Mouse (Mus musculus) heart, embryonic 11.5 days (tissue): ENCODE data around the gene Banf2. TPM values are rescaled to one million over a fixed set of nuclear protein-coding genes. Genes with fewer than 3 reads are reported as not detected.

ENCODE experiments used
- ATAC-seq: fragments of 200-750 bp; cut with Nextera tagmentation; replicated peaks from 2 replicates; pipeline ENCODE4 v1.8.0; 2017; ENCODE audit warnings: moderate library complexity; ENCODE audit not compliant: insufficient number of reproducible peaks, low FRiP score, low TSS enrichment
- H3K27ac ChIP-seq: fragments of 300-500 bp; sonication (generic); 2 replicates; pipeline ENCODE4 v1.5.1; 2014; ENCODE audit warnings: mild to moderate bottlenecking, low read depth, low read length
- H3K27me3 ChIP-seq: fragments of 300-500 bp; sonication (generic); 2 replicates; pipeline ENCODE4 v1.6.1; 2014; ENCODE audit warnings: mild to moderate bottlenecking, low read length, mixed read lengths; ENCODE audit not compliant: control insufficient read depth, insufficient read depth
- H3K36me3 ChIP-seq: fragments of 300-500 bp; sonication (generic); 2 replicates; pipeline ENCODE4 v1.6.1; 2014; ENCODE audit warnings: mild to moderate bottlenecking, low read length, moderate library complexity, mixed read lengths; ENCODE audit not compliant: control insufficient read depth, insufficient read depth
- H3K4me1 ChIP-seq: fragments of 300-500 bp; sonication (generic); 2 replicates; pipeline ENCODE4 v1.6.1; 2014; ENCODE audit warnings: low read length; ENCODE audit not compliant: control insufficient read depth, insufficient read depth
- H3K4me2 ChIP-seq: fragments of 300-500 bp; sonication (generic); 2 replicates; pipeline ENCODE4 v1.6.1; 2014; ENCODE audit warnings: mild to moderate bottlenecking, moderate library complexity
- H3K4me3 ChIP-seq: fragments of 300-500 bp; sonication (generic); 2 replicates; pipeline ENCODE4 v1.5.1; 2014; ENCODE audit warnings: low read depth, low read length
- H3K9ac ChIP-seq: fragments of 300-500 bp; sonication (generic); 2 replicates; pipeline ENCODE4 v1.6.1; 2014; ENCODE audit warnings: mild to moderate bottlenecking, low read depth, low read length, moderate library complexity
- H3K9me3 ChIP-seq: fragments of 300-500 bp; sonication (generic); replicated peaks from 2 replicates; pipeline ENCODE4 v1.6.1; 2016; ENCODE audit warnings: low read length; ENCODE audit not compliant: control insufficient read depth
- WGBS: fragments of 180-500 bp; shearing (Covaris S2); extraction: QIAGEN DNeasy Blood & Tissue Kit; methylation state at CpG from one replicate; pipeline ENCODE4 v1.1.7; 2014; ENCODE audit not compliant: insufficient replicate concordance; 5-methylcytosine and 5-hydroxymethylcytosine counted together
- polyA plus RNA-seq: library from polyadenylated mRNA; unstranded; fragments of >200 nt; fragmentation: Nextera tagmentation; extraction: Ambion mirVana; gene quantifications from 2 replicates; pipeline ENCODE4 v1.2.1, GENCODE M21; 2014

Gene Banf2
- polyA plus RNA-seq, 1 experiment from 2014 or later = not detected

GRCm38 (mm10) chr2:144045756-144046560 is 13.1 kb downstream of the Banf2 start:
- ATAC-seq = no peak
- H3K36me3 ChIP-seq = no peaks in the 10 kb centered on the region
- H3K27me3 ChIP-seq = no peaks in the 10 kb centered on the region
- no peak overlapping the region for H3K4me3 ChIP-seq
- H3K9ac ChIP-seq = no peak overlapping the region
- no peak overlapping the region for H3K4me2 ChIP-seq
- H3K9me3 ChIP-seq = peaks cover 6% of the 10 kb centered on the region; the same call in 1 of the 2 replicates
- no peak overlapping the region for H3K27ac ChIP-seq
- H3K4me1 ChIP-seq = no peaks in the 10 kb centered on the region
- WGBS = 67% methylated on average over 5 of the region's 5 CpGs

GRCm38 (mm10) chr2:144046916-144047315 is 14.1 kb downstream of the Banf2 start:
- 60% methylated on average over 11 of the region's 11 CpGs for WGBS
- no peaks in the 10 kb centered on the region for H3K27me3 ChIP-seq
- H3K4me3 ChIP-seq = no peak overlapping the region
- no peaks in the 10 kb centered on the region for H3K36me3 ChIP-seq
- H3K4me1 ChIP-seq = no peaks in the 10 kb centered on the region
- H3K9me3 ChIP-seq = peaks cover 6% of the 10 kb centered on the region; the same call in 1 of the 2 replicates
- no peak overlapping the region for H3K4me2 ChIP-seq
- no peak for ATAC-seq
- no peak overlapping the region for H3K27ac ChIP-seq
- no peak overlapping the region for H3K9ac ChIP-seq

GRCm38 (mm10) chr2:144050146-144050680 is 17.4 kb downstream of the Banf2 start:
- H3K4me2 ChIP-seq = no peak overlapping the region
- WGBS = 74% methylated on average over 8 of the region's 8 CpGs
- H3K4me3 ChIP-seq = no peak overlapping the region
- no peaks in the 10 kb centered on the region for H3K36me3 ChIP-seq
- H3K9me3 ChIP-seq = no peaks in the 10 kb centered on the region
- no peaks in the 10 kb centered on the region for H3K27me3 ChIP-seq
- no peak overlapping the region for H3K27ac ChIP-seq
- no peaks in the 10 kb centered on the region for H3K4me1 ChIP-seq
- 0 out of 2 replicates have a peak, but pooled peaks have one; percentile 14 for ATAC-seq
- no peak overlapping the region for H3K9ac ChIP-seq

- Histone ChIP-seq H3K4me2 (no peak overlapping the region), H3K4me1 (no peaks in the 10 kb centered on the region), H3K36me3 (no peaks in the 10 kb centered on the region), H3K27ac (no peak overlapping the region), H3K27me3 (no peaks in the 10 kb centered on the region), H3K9me3 (no peaks in the 10 kb centered on the region), H3K9ac (no peak overlapping the region), H3K4me3 (no peak overlapping the region)
- WGBS = 86% methylated on average over 6 of the region's 6 CpGs
- ATAC-seq = no peak
These were observed 18.0 kb downstream of the Banf2 start for GRCm38 (mm10) chr2:144050861-144051260.

- 85% methylated on average over 8 of the region's 8 CpGs for WGBS
- Histone ChIP-seq H3K4me1 (no peaks in the 10 kb centered on the region), H3K27me3 (no peaks in the 10 kb centered on the region), H3K9ac (no peak overlapping the region), H3K9me3 (no peaks in the 10 kb centered on the region), H3K4me2 (no peak overlapping the region), H3K27ac (no peak overlapping the region), H3K36me3 (no peaks in the 10 kb centered on the region), H3K4me3 (no peak overlapping the region)
- ATAC-seq = no peak
These were observed 19.7 kb downstream of the Banf2 start for GRCm38 (mm10) chr2:144052410-144053065.

GRCm38 (mm10) chr2:144057735-144058134 is 24.9 kb downstream of the Banf2 start:
- Histone ChIP-seq H3K4me2 (no peak overlapping the region), H3K27me3 (peaks cover 11% of the 10 kb centered on the region; the same call in 1 of the 2 replicates), H3K9me3 (no peaks in the 10 kb centered on the region), H3K4me3 (no peak overlapping the region), H3K36me3 (no peaks in the 10 kb centered on the region), H3K27ac (no peak overlapping the region), H3K9ac (no peak overlapping the region), H3K4me1 (peaks cover 7% of the 10 kb centered on the region; the same call in 1 of the 2 replicates)
- ATAC-seq = no peak
- 70% methylated on average over 2 of the region's 2 CpGs for WGBS

- Histone ChIP-seq H3K4me1 (peaks cover 7% of the 10 kb centered on the region; the same call in 1 of the 2 replicates), H3K9ac (no peak overlapping the region), H3K36me3 (no peaks in the 10 kb centered on the region), H3K4me3 (no peak overlapping the region), H3K27ac (no peak overlapping the region), H3K27me3 (peaks cover 11% of the 10 kb centered on the region; the same call in 1 of the 2 replicates), H3K9me3 (no peaks in the 10 kb centered on the region), H3K4me2 (no peak overlapping the region)
- WGBS = 27% methylated on average over 6 of the region's 6 CpGs
- ATAC-seq = no peak
These were observed 28.8 kb downstream of the Banf2 start for GRCm38 (mm10) chr2:144061701-144062100.

GRCm38 (mm10) chr2:144065499-144065898 is 32.6 kb downstream of the Banf2 start:
- Histone ChIP-seq H3K36me3 (no peaks in the 10 kb centered on the region), H3K27ac (no peak overlapping the region), H3K4me3 (no peak overlapping the region), H3K27me3 (0 out of 2 replicates have a peak, but pooled peaks cover 4% of the 10 kb centered on the region), H3K4me1 (peaks cover 7% of the 10 kb centered on the region; the same call in 1 of the 2 replicates), H3K9ac (no peak overlapping the region), H3K9me3 (0 out of 2 replicates have a peak, but pooled peaks cover 3% of the 10 kb centered on the region), H3K4me2 (no peak overlapping the region)
- ATAC-seq = no peak
- WGBS = 83% methylated on average over 2 of the region's 2 CpGs
